Mouse (Mus musculus) thymus, adult 2 months (tissue): ENCODE results near the gene Tprgl.

Experiments used
- CTCF ChIP-seq: fragments of 200-500 bp; IDR thresholded peaks from 2 replicates; pipeline ENCODE4 v1.5.1; 2012; ENCODE audit warnings: mild to moderate bottlenecking, control low read depth, low read length, moderate library complexity, borderline replicate concordance; ENCODE audit not compliant: control insufficient read depth, poor library complexity, insufficient read depth; ENCODE audit errors: extremely low read depth
- POLR2A ChIP-seq: fragments of 200-500 bp; IDR thresholded peaks from 2 replicates; pipeline ENCODE4 v1.6.1; 2012; ENCODE audit warnings: mild to moderate bottlenecking, low read length, control low read depth, moderate library complexity; ENCODE audit not compliant: control insufficient read depth, poor library complexity, insufficient read depth; ENCODE audit errors: extremely low read depth

DNA sequence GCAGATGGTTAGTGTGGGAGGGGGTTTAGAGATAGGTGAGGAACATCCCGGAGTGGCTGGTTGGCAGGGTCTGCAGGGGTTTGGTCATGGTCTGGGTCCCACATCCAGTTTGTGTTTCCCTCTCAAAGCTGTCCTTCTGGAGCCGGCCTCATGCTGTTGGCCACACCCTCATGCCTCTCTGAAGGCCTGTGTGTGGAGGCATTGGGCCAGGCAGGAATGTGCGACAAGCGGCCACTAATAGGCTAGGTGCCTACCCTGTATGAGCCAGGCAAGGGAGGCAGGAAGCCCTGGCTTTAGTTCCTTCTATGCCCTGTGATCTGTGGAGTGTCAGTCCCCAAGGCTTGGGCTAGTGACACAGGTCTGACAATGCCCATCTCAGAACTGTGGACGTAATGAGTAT is 24.5 kb upstream of the Tprgl start:
- TF ChIP-seq CTCF (no peak), POLR2A (no peak)
